Mouse (Mus musculus): ENCODE data around the gene Cd109. TPM values are rescaled to one million over a fixed set of nuclear protein-coding genes. Genes with fewer than 3 reads are reported as not detected.

Cd109 gene
- 2.1 and 3.1 TPM in 2 replicates for polyA plus RNA-seq (2012; rRNA removed)

GRCm38 (mm10) chr9:78615401-78616021 is at the start of gene Cd109:
Gene Cd109 (plus strand): TSS chr9:78615546.

GRCm38 (mm10) chr9:78587914-78588313 is 27.4 kb upstream of the Cd109 start, which contains the start of gene Slc17a5:
Gene Slc17a5 (minus strand): TSS chr9:78588041.

Other genes with a start within 250 kb of the Cd109 start
- gene Dppa5a, start 247.4 kb upstream of the Cd109 start, polyA plus RNA-seq (2012; rRNA removed) = 0.48 and 2.1 TPM in 2 replicates
- 1.8 and 2.7 TPM in 2 replicates for gene Ooep, start 236.8 kb upstream of the Cd109 start, polyA plus RNA-seq (2012; rRNA removed)
- gene Ddx43, start 219.8 kb upstream of the Cd109 start, polyA plus RNA-seq (2012; rRNA removed) = 0.37 and 0.42 TPM in 2 replicates
- 0.56 and 0.96 TPM in 2 replicates for gene Cgas, start 172.3 kb upstream of the Cd109 start, polyA plus RNA-seq (2012; rRNA removed)
- 15.9 and 21.2 TPM in 2 replicates for gene Mto1, start 167.3 kb upstream of the Cd109 start, polyA plus RNA-seq (2012; rRNA removed)
- 0.06 and 0.08 TPM in 2 replicates for gene Gm17324, start 166.8 kb upstream of the Cd109 start, polyA plus RNA-seq (2012; rRNA removed)
- 10,218 and 10,405 TPM in 2 replicates for gene Eef1a1, start 126.4 kb upstream of the Cd109 start, polyA plus RNA-seq (2012; rRNA removed)
- gene Slc17a5, start 27.5 kb upstream of the Cd109 start, polyA plus RNA-seq (2012; rRNA removed) = 4.5 and 7.1 TPM in 2 replicates